Mouse (Mus musculus) ES-Bruce4 (cell line): ENCODE measurements around the gene Uqcc1.

Experiments used
- CTCF ChIP-seq: IDR thresholded peaks from one replicate; pipeline ENCODE4 v1.8.1; 2011; ENCODE audit warnings: low read depth, low read length
- EP300 ChIP-seq: IDR thresholded peaks from 2 replicates; pipeline ENCODE4 v1.6.1; 2011; ENCODE audit warnings: low read depth, low read length; ENCODE audit not compliant: insufficient read depth

DNA sequence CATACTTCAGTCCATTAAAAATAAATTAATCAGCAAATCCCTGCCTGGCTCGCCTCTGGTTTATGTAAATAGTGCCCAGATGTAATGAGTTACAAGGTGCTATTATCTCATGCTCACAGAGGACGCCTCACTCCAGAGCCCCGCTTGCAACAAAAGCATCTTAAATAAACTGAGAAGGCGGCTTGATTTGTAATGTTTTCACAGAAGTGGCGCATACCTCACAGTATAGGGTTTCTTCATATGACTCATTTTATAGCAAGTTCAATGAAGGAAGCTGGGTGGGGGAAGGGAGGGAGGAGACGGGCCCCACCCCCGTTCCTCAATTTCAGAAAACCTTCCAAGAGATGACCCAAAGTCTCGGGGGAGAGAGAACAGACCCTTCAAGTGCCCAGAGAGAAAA lies 83.2 kb downstream of the Uqcc1 start:
- TF ChIP-seq CTCF (no peak), EP300 (no peak)
